Mouse (Mus musculus) CH12.LX (cell line): Measurements from ENCODE around the gene Prss27. TPM values are rescaled to one million over a fixed set of nuclear protein-coding genes. Genes with fewer than 3 reads are reported as not detected.
A peak's percentile ranks its signal among the peaks of the same experiment; 100 is the strongest.

Source experiments
- DNase-seq: peaks from one replicate; pipeline ENCODE4 v3.0.0-alpha.2; 2013; ENCODE audit errors: extremely low read depth
- H3K27ac ChIP-seq: 2 replicates; pipeline ENCODE4 v1.5.1; 2012; ENCODE audit warnings: low read depth, mild to moderate bottlenecking, control low read depth, moderate library complexity; ENCODE audit not compliant: insufficient read depth
- H3K27me3 ChIP-seq: replicated peaks from 2 replicates; pipeline ENCODE3; 2012; ENCODE audit warnings: inconsistent platforms
- H3K36me3 ChIP-seq, 2 experiments: replicated peaks in 1 of 2; 2 replicates each; pipeline versions ENCODE3 to v1.6.1; 2012; ENCODE audit warnings: inconsistent platforms in 1 of 2, low read length in 1 of 2, mild to moderate bottlenecking in 1 of 2, mixed read lengths in 1 of 2, moderate library complexity in 1 of 2; ENCODE audit not compliant: control insufficient read depth in 1 of 2, insufficient read depth in 1 of 2
- H3K4me1 ChIP-seq, 2 experiments: 2 replicates each; pipeline ENCODE4 v1.6.1; 2012; ENCODE audit warnings: inconsistent platforms in 1 of 2, moderate library complexity in 1 of 2; ENCODE audit not compliant: insufficient read depth in 2 of 2, control insufficient read depth in 1 of 2
- H3K4me2 ChIP-seq: 2 replicates; pipeline ENCODE4 v1.6.1; 2012; ENCODE audit warnings: low read depth, mild to moderate bottlenecking, control low read depth; ENCODE audit not compliant: poor library complexity, insufficient read depth, severe bottlenecking
- H3K4me3 ChIP-seq, 3 experiments: fragments of 150-350 bp in 1 of 3; sonication (generic) in 1 of 3; replicated peaks in 1 of 3; 2 replicates each; pipeline versions ENCODE3 to v1.5.1; 2011 to 2012; ENCODE audit warnings: low read depth in 2 of 3, low read length in 2 of 3, mild to moderate bottlenecking in 2 of 3, moderate library complexity in 2 of 3, control low read depth in 1 of 3, improper control_type of control experiment in 1 of 3, inconsistent platforms in 1 of 3, mixed read lengths in 1 of 3; ENCODE audit not compliant: poor library complexity in 1 of 3
- H3K79me2 ChIP-seq: replicated peaks from 2 replicates; pipeline ENCODE4 v1.6.1; 2012; ENCODE audit warnings: mild to moderate bottlenecking, moderate library complexity; ENCODE audit not compliant: control insufficient read depth, poor library complexity, insufficient read depth, severe bottlenecking; ENCODE audit errors: extremely low read depth
- H3K9ac ChIP-seq: 2 replicates; pipeline ENCODE4 v1.6.1; 2012; ENCODE audit warnings: low read depth, mild to moderate bottlenecking, control low read depth, moderate library complexity; ENCODE audit not compliant: insufficient read depth
- H3K9me3 ChIP-seq: replicated peaks from 2 replicates; pipeline ENCODE3; 2012; ENCODE audit warnings: low read length, inconsistent platforms, mixed read lengths
- BHLHE40 ChIP-seq: IDR thresholded peaks from 2 replicates; pipeline ENCODE4 v1.6.1; 2011; ENCODE audit warnings: mild to moderate bottlenecking, low read depth, low read length, improper control_type of control experiment
- CHD2 ChIP-seq: IDR thresholded peaks from 2 replicates; pipeline ENCODE4 v1.6.1; 2011; ENCODE audit warnings: low read length, improper control_type of control experiment
- CTCF ChIP-seq, 2 experiments: IDR thresholded peaks in 1 of 2; conservative IDR thresholded peaks in 1 of 2; 2 replicates each; pipeline ENCODE4 v1.5.1; 2011 to 2012; ENCODE audit warnings: low read depth in 2 of 2, low read length in 2 of 2, improper control_type of control experiment in 1 of 2, inconsistent platforms in 1 of 2, mild to moderate bottlenecking in 1 of 2, moderate library complexity in 1 of 2
- E2F4 ChIP-seq: IDR thresholded peaks from 2 replicates; pipeline ENCODE4 v1.6.1; 2011; ENCODE audit warnings: low read depth, low read length, improper control_type of control experiment; ENCODE audit not compliant: insufficient replicate concordance
- ELF1 ChIP-seq: IDR thresholded peaks from 2 replicates; pipeline ENCODE4 v1.6.1; 2014; ENCODE audit warnings: low read depth, mild to moderate bottlenecking, inconsistent platforms, low read length, improper control_type of control experiment
- EP300 ChIP-seq: IDR thresholded peaks from 2 replicates; pipeline ENCODE4 v1.6.1; 2011; ENCODE audit warnings: low read length, improper control_type of control experiment
- ETS1 ChIP-seq: conservative IDR thresholded peaks from 2 replicates; pipeline ENCODE4 v1.6.1; 2012; ENCODE audit warnings: low read depth, mild to moderate bottlenecking, inconsistent platforms, low read length, improper control_type of control experiment, moderate library complexity
- GABPA ChIP-seq: IDR thresholded peaks from 2 replicates; pipeline ENCODE4 v1.6.1; 2012; ENCODE audit warnings: low read depth, low read length, improper control_type of control experiment, inconsistent platforms; ENCODE audit not compliant: insufficient replicate concordance
- HCFC1 ChIP-seq: IDR thresholded peaks from 2 replicates; pipeline ENCODE4 v1.6.1; 2012; ENCODE audit warnings: low read depth, mild to moderate bottlenecking, inconsistent platforms, low read length, improper control_type of control experiment
- IRF4 ChIP-seq: IDR thresholded peaks from 2 replicates; pipeline ENCODE4 v1.6.1; 2014; ENCODE audit warnings: low read depth, mild to moderate bottlenecking, inconsistent platforms, low read length, improper control_type of control experiment
- JUN ChIP-seq: IDR thresholded peaks from 2 replicates; pipeline ENCODE4 v1.6.1; 2011; ENCODE audit warnings: low read depth, mild to moderate bottlenecking, low read length, improper control_type of control experiment, moderate library complexity; ENCODE audit not compliant: insufficient read depth
- KAT2A ChIP-seq: IDR thresholded peaks from 2 replicates; pipeline ENCODE4 v1.6.1; 2012; ENCODE audit warnings: low read length, improper control_type of control experiment, inconsistent platforms; ENCODE audit not compliant: insufficient replicate concordance
- MAFK ChIP-seq: IDR thresholded peaks from 2 replicates; pipeline ENCODE4 v1.6.1; 2011; ENCODE audit warnings: low read length, improper control_type of control experiment; ENCODE audit not compliant: insufficient replicate concordance
- MAZ ChIP-seq: IDR thresholded peaks from 2 replicates; pipeline ENCODE4 v1.6.1; 2012; ENCODE audit warnings: low read depth, mild to moderate bottlenecking, inconsistent platforms, low read length, improper control_type of control experiment, moderate library complexity
- MEF2A ChIP-seq: IDR thresholded peaks from 2 replicates; pipeline ENCODE4 v1.6.1; 2014; ENCODE audit warnings: low read depth, mild to moderate bottlenecking, inconsistent platforms, low read length, improper control_type of control experiment, borderline replicate concordance
- MXI1 ChIP-seq: IDR thresholded peaks from 2 replicates; pipeline ENCODE4 v1.6.1; 2011; ENCODE audit warnings: mild to moderate bottlenecking, low read depth, low read length, improper control_type of control experiment
- MYC ChIP-seq: IDR thresholded peaks from 2 replicates; pipeline ENCODE4 v1.6.1; 2011; ENCODE audit warnings: low read depth, mild to moderate bottlenecking, improper control_type of control experiment, low read length
- NELFE ChIP-seq: IDR thresholded peaks from 2 replicates; pipeline ENCODE4 v1.6.1; 2011; ENCODE audit warnings: low read depth, low read length, improper control_type of control experiment
- NRF1 ChIP-seq: IDR thresholded peaks from 2 replicates; pipeline ENCODE4 v1.6.1; 2014; ENCODE audit warnings: low read depth, mild to moderate bottlenecking, inconsistent platforms, low read length, improper control_type of control experiment, moderate library complexity
- PAX5 ChIP-seq: IDR thresholded peaks from 2 replicates; pipeline ENCODE4 v1.6.1; 2012; ENCODE audit warnings: low read length, inconsistent platforms, mixed read lengths
- POLR2A ChIP-seq: IDR thresholded peaks from 2 replicates; pipeline ENCODE4 v1.6.1; 2011; ENCODE audit warnings: low read depth, mild to moderate bottlenecking, improper control_type of control experiment, low read length
- POLR2AphosphoS2 ChIP-seq: IDR thresholded peaks from 2 replicates; pipeline ENCODE4 v1.6.1; 2011; ENCODE audit warnings: low read depth, low read length, improper control_type of control experiment
- RAD21 ChIP-seq: IDR thresholded peaks from 2 replicates; pipeline ENCODE4 v1.6.1; 2011; ENCODE audit warnings: low read depth, mild to moderate bottlenecking, low read length, improper control_type of control experiment, moderate library complexity
- RCOR1 ChIP-seq: conservative IDR thresholded peaks from 2 replicates; pipeline ENCODE4 v1.6.1; 2012; ENCODE audit warnings: low read depth, mild to moderate bottlenecking, inconsistent platforms, low read length, improper control_type of control experiment
- SIN3A ChIP-seq: IDR thresholded peaks from 2 replicates; pipeline ENCODE4 v1.6.1; 2012; ENCODE audit warnings: low read length, improper control_type of control experiment, inconsistent platforms
- SMC3 ChIP-seq: IDR thresholded peaks from 2 replicates; pipeline ENCODE4 v1.6.1; 2011; ENCODE audit warnings: low read depth, low read length, improper control_type of control experiment
- TBP ChIP-seq: conservative IDR thresholded peaks from 2 replicates; pipeline ENCODE4 v1.6.1; 2011; ENCODE audit warnings: low read depth, low read length, improper control_type of control experiment
- TCF12 ChIP-seq: IDR thresholded peaks from 2 replicates; pipeline ENCODE4 v1.6.1; 2014; ENCODE audit warnings: low read depth, mild to moderate bottlenecking, inconsistent platforms, low read length, improper control_type of control experiment
- UBTF ChIP-seq: IDR thresholded peaks from 2 replicates; pipeline ENCODE4 v1.6.1; 2012; ENCODE audit warnings: low read depth, mild to moderate bottlenecking, inconsistent platforms, low read length, improper control_type of control experiment, moderate library complexity
- USF2 ChIP-seq: conservative IDR thresholded peaks from 2 replicates; pipeline ENCODE4 v1.6.1; 2011; ENCODE audit warnings: low read depth, low read length, improper control_type of control experiment
- ZKSCAN1 ChIP-seq: IDR thresholded peaks from 2 replicates; pipeline ENCODE4 v1.6.1; 2012; ENCODE audit warnings: low read depth, inconsistent platforms, low read length, improper control_type of control experiment, borderline replicate concordance
- ZMIZ1 ChIP-seq: IDR thresholded peaks from 2 replicates; pipeline ENCODE4 v1.6.1; 2012; ENCODE audit warnings: low read depth, mild to moderate bottlenecking, inconsistent platforms, low read length, improper control_type of control experiment
- ZNF384 ChIP-seq: IDR thresholded peaks from 2 replicates; pipeline ENCODE4 v1.6.1; 2012; ENCODE audit warnings: low read depth, low read length, improper control_type of control experiment, inconsistent platforms
- dilution Hi-C: fragments of 300-500 bp; cut with MboI; formaldehyde crosslinking; loops from 2 replicates; pipeline ENCODE4 v1.14.3; 2020; ENCODE audit warnings: low sequenced_read_pairs; ENCODE audit not compliant: extremely low pct_unique_long_range_greater_than_20kb, extremely low pct_ligation_motif_present
- in situ Hi-C: fragments of 300-500 bp; cut with MboI; formaldehyde crosslinking; loops from 3 replicates; pipeline ENCODE4 v1.14.3; 2019; ENCODE audit warnings: low sequenced_read_pairs, low pct_ligation_motif_present, low pct_unique_long_range_greater_than_20kb, mixed read lengths
- polyA plus RNA-seq: library from polyadenylated mRNA; unstranded; fragments of >175 nt; gene quantifications from 2 replicates; pipeline ENCODE4 v1.2.1, GENCODE M21; 2012; ENCODE audit warnings: low read depth; ENCODE audit not compliant: insufficient read length
- total RNA-seq, 2 experiments: library from RNA; depleted of rRNA; stranded (reverse); fragments of 300-350 nt in 1 of 2; fragments of >200 nt in 1 of 2; gene quantifications; 2 replicates each; pipeline ENCODE4 v1.2.3; 2012 to 2014

Gene Prss27
- total and polyA plus RNA-seq, 3 experiments: not detected

DNA sequence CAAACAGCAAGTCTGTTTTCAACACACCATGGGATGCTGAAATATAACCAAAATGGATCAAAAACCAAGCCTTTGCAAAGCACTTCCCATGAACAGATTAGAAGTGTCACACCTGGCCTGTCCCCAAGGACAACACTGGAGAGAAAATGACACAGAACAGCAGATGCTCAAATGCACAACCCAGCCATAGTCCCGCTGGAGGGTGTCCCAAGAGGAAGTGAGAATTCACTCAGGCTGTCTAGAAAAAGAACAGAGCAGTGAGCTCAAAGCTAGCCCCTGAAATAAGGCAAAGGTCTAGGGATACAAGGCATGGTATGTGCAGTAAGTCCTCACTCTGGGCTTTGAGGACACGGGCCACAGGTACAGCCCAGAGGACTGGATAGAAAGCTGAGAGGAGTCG lies 31.6 kb downstream of the Prss27 start (continued):
- TF ChIP-seq TBP (no peak), USF2 (no peak), ELF1 (no peak), MXI1 (no peak), CHD2 (peak; percentile 53; the same call in 1 of the 2 replicates), JUN (no peak), BHLHE40 (no peak), E2F4 (no peak)
- TF ChIP-seq, all 38 proteins: peak for 9

DNA sequence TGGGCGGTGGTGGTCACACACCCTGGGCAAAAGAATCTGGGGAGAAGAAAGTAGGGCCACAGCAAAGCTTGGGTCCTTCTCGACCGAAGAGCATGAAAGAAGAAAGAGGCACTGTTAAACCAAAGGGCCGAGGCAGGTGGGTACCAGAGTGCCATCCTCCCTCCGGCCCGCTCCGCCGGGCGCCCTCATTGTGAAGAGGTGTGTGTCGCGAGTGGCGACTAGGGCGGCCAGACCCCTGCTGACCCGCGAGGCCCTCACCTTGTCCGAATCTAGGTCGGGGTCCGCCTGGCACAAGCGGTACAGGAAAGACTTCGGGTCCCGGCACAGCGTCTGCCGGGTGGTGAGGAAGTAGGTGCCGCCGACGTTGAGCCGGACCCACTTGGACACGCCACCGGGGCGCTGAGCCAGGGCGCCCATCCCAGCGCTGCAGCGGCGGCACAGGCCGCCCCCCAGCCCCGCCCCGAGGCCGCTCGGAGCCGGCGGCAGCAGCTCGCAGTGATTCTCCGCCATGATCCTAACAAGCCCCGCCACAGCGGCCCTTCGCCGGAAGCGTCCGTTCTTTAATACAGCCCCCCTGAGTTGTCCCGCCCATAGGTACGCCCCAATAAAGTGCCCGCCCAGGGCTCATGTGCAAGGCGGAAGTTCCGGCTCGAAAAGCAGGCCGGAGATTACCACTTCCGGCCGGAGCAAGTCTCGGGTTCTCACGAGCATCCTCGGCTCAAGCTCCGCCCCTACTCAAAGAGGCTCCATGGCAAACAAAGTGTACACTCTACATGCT lies 35.2 kb downstream of the Prss27 start, which contains the start of gene Kctd5:
Gene Kctd5 (minus strand): TSS at position 567 of the 778 bp plus-strand sequence.
- in situ Hi-C loops (no loop called here), dilution Hi-C loops (no loop called here)
- Histone ChIP-seq H3K4me2 (peak within 1 kb of the TSS; percentile 95; the same call in 1 of the 2 replicates), H3K9ac (peak within 1 kb of the TSS; percentile 94), H3K36me3 (peaks cover 5 to 31% of the 10 kb centered on the region in 2 experiments), H3K4me1 (peaks cover 17 to 41% of the 10 kb centered on the region in 2 experiments), H3K79me2 (peaks cover 40% of the 10 kb centered on the region), H3K4me3 (peak within 1 kb of the TSS; percentile 83 to 94 (median 91)), H3K9me3 (no peaks in the 10 kb centered on the region)
- peak; percentile 96 for DNase-seq
- TF ChIP-seq MXI1: peak; percentile 72; the same call in 1 of the 2 replicates
- TF ChIP-seq TCF12: peak; percentile 94
- 0 out of 2 replicates have a peak, but pooled peaks have one; percentile 59 for TF ChIP-seq E2F4
- peak; percentile 60; the same call in 1 of the 2 replicates for TF ChIP-seq GABPA
- peak; percentile 96 for TF ChIP-seq CHD2
- peak; percentile 93 for TF ChIP-seq TBP
- peak; percentile 61 for TF ChIP-seq NRF1
- peak; percentile 91 for TF ChIP-seq MEF2A
- no peak for TF ChIP-seq CTCF (conservative IDR thresholded peaks at IDR 0.05 in 1 of 2, IDR thresholded peaks at IDR 0.05 in 1 of 2; ENCODE audit: low read depth in 2 of 2, low read length in 2 of 2)
- peak; percentile 88 for TF ChIP-seq IRF4
- TF ChIP-seq POLR2A: peak; percentile 96
- TF ChIP-seq RAD21: no peak
- peak; percentile 94; the same call in 1 of the 2 replicates for TF ChIP-seq KAT2A
- TF ChIP-seq ZMIZ1: peak; percentile 91
- no peak for TF ChIP-seq EP300
- TF ChIP-seq ZNF384: no peak
- peak; percentile 99 for TF ChIP-seq HCFC1
- peak; percentile 94 for TF ChIP-seq POLR2AphosphoS2
- TF ChIP-seq BHLHE40: peak; percentile 93
- no peak for TF ChIP-seq PAX5
- peak; percentile 95 for TF ChIP-seq NELFE
- TF ChIP-seq RCOR1: peak; percentile 72; the same call in 1 of the 2 replicates
- peak; percentile 82 for TF ChIP-seq MAZ
- TF ChIP-seq SMC3: no peak
- no peak for TF ChIP-seq ZKSCAN1
- TF ChIP-seq SIN3A: peak; percentile 86; the same call in 1 of the 2 replicates
- TF ChIP-seq ETS1: peak; percentile 48
- peak; percentile 81; the same call in 1 of the 2 replicates for TF ChIP-seq MYC
- peak; percentile 97 for TF ChIP-seq ELF1
- TF ChIP-seq JUN: no peak
- no peak for TF ChIP-seq MAFK
- peak; percentile 86; the same call in 1 of the 2 replicates for TF ChIP-seq UBTF
- TF ChIP-seq, all 38 proteins: peak for 23
- H3K27ac ChIP-seq: no peak within 1 kb of the TSS; the same call in 1 of the 2 replicates
- H3K27me3 ChIP-seq: no peaks in the 10 kb centered on the region
